Mouse (Mus musculus): ENCODE data around the gene Pex19. TPM values are rescaled to one million over a fixed set of nuclear protein-coding genes. Genes with fewer than 3 reads are reported as not detected.

Pex19 gene
- polyA plus RNA-seq, 1 experiment from 2014 or later, result 154 TPM

DNA sequence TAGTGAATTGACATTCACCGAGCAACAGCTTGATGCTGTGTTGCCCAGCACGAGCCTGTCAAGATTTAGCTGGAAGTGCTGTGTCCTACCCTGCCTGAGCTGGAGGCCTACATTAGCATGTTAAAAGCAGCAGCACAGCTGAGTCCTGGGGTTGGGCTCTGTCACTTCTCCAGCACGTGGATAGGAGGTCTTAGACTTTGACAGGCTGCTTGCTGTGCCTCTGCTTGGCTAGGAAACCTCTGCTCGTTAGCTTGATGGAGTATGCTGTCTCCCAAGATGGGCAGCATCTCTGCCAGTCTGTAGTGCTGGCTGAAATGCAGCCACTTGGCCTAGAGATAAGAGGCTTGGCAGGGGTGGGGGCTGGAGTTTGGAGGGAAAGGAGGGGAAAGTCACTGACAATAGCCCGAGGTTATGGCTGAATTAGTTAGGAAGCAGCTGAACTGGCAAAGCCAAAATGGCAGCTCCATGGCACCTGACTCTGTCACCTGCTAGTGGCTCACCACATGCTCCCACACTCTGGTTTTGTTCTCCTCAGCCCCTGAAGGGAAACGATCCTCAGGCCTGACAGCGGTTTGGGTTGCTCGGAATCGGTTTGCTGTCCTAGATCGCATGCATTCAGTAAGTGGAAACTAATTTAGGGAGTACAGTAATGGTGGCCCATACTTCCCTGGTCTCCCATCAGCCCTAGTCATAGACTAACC is 18.6 kb upstream of the Pex19 start:
- WGBS, result 80% methylated on average over 10 of the region's 10 CpGs
- H3K27ac ChIP-seq, result no peak overlapping the region
- no peak overlapping the region for H3K4me2 ChIP-seq
- no peak overlapping the region for H3K4me3 ChIP-seq (replicated peaks)
- H3K9me3 ChIP-seq (replicated peaks), result no peaks in the 10 kb centered on the region
- no peak overlapping the region for H3K9ac ChIP-seq
- no peak for ATAC-seq (replicated peaks; ENCODE audit: low FRiP score)
- H3K27me3 ChIP-seq, result no peaks in the 10 kb centered on the region
- H3K4me1 ChIP-seq, result no peaks in the 10 kb centered on the region
- peaks cover 99% of the 10 kb centered on the region for H3K36me3 ChIP-seq

DNA sequence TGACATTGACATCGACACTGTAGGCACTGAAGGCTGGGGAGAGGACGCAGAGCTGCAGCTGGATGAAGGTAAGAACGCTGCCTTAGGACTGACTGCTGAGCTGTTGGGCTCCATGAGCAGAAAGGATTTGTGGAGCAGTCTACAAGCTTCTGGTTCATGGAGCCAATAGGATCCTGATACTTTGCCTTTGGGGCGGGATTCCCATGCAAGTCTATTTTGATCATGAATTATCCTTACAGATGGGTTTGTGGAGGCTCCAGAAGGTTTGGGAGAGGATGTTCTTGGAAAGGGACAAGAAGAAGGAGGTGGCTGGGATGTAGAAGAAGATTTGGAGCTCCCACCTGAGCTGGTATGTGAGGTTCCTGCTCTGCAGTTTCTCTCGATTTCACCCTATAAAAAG is 9.6 kb upstream of the Pex19 start:
- Histone ChIP-seq H3K4me1 (no peaks in the 10 kb centered on the region), H3K4me3 (replicated peaks) (no peak overlapping the region), H3K9ac (no peak overlapping the region), H3K9me3 (replicated peaks) (no peaks in the 10 kb centered on the region), H3K27ac (no peak overlapping the region), H3K27me3 (no peaks in the 10 kb centered on the region), H3K36me3 (peaks cover 99% of the 10 kb centered on the region), H3K4me2 (no peak overlapping the region)
- WGBS, result 93% methylated on average over 5 of the region's 5 CpGs
- ATAC-seq (replicated peaks; ENCODE audit: low FRiP score), result no peak

DNA sequence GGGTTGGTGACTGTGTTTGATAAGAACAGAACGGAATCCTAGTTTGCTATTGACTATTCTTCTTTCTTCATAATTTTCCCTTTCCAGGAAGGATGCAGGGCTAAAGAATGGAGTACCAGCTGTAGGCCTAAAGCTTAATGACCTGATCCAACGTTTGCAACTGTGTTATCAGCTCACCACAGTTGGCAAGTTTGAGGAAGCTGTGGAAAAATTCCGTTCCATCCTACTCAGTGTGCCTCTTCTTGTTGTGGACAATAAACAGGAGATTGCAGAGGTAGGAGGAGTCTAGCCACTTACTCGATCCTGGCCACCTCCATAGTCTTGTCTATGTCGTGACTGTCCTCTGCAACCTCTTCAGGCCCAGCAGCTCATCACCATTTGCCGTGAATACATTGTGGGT is 7.5 kb upstream of the Pex19 start:
- no peaks in the 10 kb centered on the region for H3K27me3 ChIP-seq
- 84% methylated on average over 6 of the region's 6 CpGs for WGBS
- ATAC-seq (replicated peaks; ENCODE audit: low FRiP score), result no peak

DNA sequence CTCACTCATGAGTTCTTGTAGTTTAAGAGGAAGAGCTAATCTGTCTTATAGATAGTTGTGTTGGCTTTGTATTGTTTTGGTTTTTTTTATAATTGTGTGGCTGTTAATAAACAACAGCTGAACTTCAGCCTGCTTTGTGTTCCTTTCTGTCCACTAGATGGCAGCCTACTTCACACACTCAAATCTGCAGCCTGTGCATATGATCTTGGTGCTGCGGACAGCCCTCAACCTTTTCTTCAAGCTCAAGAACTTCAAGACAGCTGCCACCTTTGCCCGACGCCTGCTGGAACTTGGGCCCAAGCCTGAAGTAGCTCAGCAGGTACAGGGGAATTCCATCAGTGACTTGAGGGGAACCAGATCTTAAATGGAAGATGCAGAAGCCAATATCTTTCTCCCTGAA is 6.8 kb upstream of the Pex19 start:
- Histone ChIP-seq H3K4me1 (no peaks in the 10 kb centered on the region), H3K36me3 (peaks cover 92% of the 10 kb centered on the region), H3K4me3 (replicated peaks) (no peak overlapping the region), H3K4me2 (no peak overlapping the region), H3K27ac (no peak overlapping the region), H3K9me3 (replicated peaks) (no peaks in the 10 kb centered on the region), H3K9ac (no peak overlapping the region), H3K27me3 (no peaks in the 10 kb centered on the region)
- no peak; the same call in 1 of the 2 replicates for ATAC-seq (replicated peaks; ENCODE audit: low FRiP score)
- 62% methylated on average over 3 of the region's 3 CpGs for WGBS

More for the DNA sequence above, 7.5 kb upstream of the Pex19 start:
- no peak overlapping the region for H3K27ac ChIP-seq
- H3K9ac ChIP-seq, result no peak overlapping the region
- H3K36me3 ChIP-seq, result peaks cover 98% of the 10 kb centered on the region
- no peaks in the 10 kb centered on the region for H3K9me3 ChIP-seq (replicated peaks)
- no peak overlapping the region for H3K4me3 ChIP-seq (replicated peaks)
- H3K4me2 ChIP-seq, result no peak overlapping the region
- H3K4me1 ChIP-seq, result no peaks in the 10 kb centered on the region

DNA sequence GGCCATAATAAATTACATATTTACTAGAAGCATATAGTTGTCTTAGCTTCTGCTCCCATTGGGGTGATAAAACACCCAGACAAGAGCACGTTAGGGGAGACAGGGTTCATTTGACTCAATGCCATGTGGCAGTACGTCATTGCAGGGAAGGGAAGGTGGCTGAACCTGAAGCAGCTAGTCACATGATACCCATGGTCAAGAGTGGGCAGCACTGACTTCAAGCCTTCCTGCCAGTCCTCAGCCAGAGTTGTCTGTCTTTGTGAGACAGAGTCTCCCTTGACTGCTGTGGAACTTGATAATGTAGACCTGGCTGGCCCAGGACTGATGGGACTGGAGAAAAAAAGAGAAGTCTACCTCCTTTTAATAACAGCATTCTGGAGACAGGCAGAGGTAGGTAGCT is 3.9 kb upstream of the Pex19 start:
- H3K27me3 ChIP-seq, result no peaks in the 10 kb centered on the region
- H3K36me3 ChIP-seq, result peaks cover 63% of the 10 kb centered on the region
- H3K9me3 ChIP-seq (replicated peaks), result no peaks in the 10 kb centered on the region
- WGBS, result 73% methylated on average over 2 of the region's 2 CpGs
- no peak overlapping the region for H3K4me3 ChIP-seq (replicated peaks)
- H3K4me2 ChIP-seq, result no peak overlapping the region
- H3K9ac ChIP-seq, result no peak overlapping the region
- no peak overlapping the region for H3K27ac ChIP-seq
- peaks cover 10% of the 10 kb centered on the region for H3K4me1 ChIP-seq
- ATAC-seq (replicated peaks; ENCODE audit: low FRiP score), result no peak

DNA sequence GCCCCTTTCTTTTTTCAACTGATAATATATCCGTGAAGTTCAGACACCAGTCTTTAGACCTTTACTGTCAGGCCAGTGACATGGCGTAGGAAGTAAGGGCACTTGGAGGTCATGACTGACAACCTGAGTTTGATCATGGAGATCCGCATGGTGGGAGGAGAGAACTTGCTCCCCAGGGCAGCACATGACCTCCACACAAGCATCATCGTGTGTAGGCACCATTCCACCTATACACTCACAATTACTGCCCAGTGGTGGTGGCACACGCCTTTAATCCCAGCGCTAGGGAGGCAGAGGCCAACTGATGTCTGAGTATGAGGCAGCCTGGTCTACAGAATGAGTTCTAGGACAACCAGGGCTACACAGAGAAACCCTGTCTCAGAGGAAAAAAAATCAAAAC is 2.0 kb upstream of the Pex19 start:
- 76% methylated on average over 6 of the region's 6 CpGs for WGBS
- no peak for ATAC-seq (replicated peaks; ENCODE audit: low FRiP score)
- Histone ChIP-seq H3K9ac (no peak overlapping the region), H3K36me3 (peaks cover 58% of the 10 kb centered on the region), H3K27ac (no peak overlapping the region), H3K4me3 (replicated peaks) (no peak overlapping the region), H3K4me2 (no peak overlapping the region), H3K9me3 (replicated peaks) (no peaks in the 10 kb centered on the region), H3K27me3 (no peaks in the 10 kb centered on the region), H3K4me1 (peaks cover 16% of the 10 kb centered on the region)

DNA sequence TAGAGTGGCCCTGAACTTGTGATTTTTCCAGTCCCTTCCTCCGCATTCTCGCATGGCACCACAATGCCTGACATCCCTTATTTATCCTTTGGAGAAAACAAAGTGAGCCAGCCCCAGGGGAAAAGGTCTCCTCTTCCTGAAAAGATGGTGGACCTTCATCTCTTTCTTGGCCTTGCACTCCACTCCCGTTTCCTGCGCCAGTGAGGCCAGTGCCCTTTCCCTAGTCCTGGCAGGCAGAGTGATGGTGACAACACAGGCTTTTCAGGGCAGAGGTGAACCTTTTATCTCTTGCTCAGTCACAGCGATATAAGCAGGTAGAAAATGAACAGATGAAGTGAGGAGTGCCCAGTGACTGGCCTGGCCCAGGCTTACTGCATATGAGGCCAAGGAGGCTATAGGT is 932 bp downstream of the Pex19 start:
- WGBS, result 25% methylated on average over 5 of the region's 5 CpGs
- Histone ChIP-seq H3K27me3 (no peaks in the 10 kb centered on the region), H3K9ac (peak overlapping the region; percentile 88), H3K36me3 (peaks cover 58% of the 10 kb centered on the region), H3K27ac (no peak overlapping the region), H3K4me2 (peak overlapping the region; percentile 85), H3K4me1 (peaks cover 16% of the 10 kb centered on the region), H3K9me3 (replicated peaks) (no peaks in the 10 kb centered on the region), H3K4me3 (replicated peaks) (peak overlapping the region; percentile 90)
- no peak for ATAC-seq (replicated peaks; ENCODE audit: low FRiP score)

DNA sequence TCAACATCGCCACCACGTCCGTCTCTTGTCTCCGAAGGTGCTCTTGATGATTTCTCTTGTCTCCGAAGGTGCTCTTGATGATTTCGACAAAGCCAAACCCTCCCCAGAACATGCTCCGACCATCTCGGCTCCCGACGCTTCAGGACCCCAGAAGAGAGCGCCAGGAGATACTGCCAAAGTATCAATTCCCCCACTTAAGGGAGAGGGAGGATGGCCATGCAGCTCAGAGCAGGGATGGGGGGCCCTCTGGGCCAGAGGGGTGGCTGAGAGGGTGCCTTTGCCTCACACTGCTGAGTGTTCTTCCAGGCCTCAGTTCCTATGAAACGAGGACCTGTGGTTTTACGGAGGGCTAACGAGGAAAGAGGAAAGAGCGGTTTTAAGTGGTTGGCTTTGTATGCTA is 2.0 kb downstream of the Pex19 start:
- ATAC-seq (replicated peaks; ENCODE audit: low FRiP score), result no peak
- no peaks in the 10 kb centered on the region for H3K9me3 ChIP-seq (replicated peaks)
- H3K36me3 ChIP-seq, result peaks cover 56% of the 10 kb centered on the region
- 94% methylated on average over 15 of the region's 15 CpGs for WGBS
- H3K27ac ChIP-seq, result no peak overlapping the region
- no peak overlapping the region for H3K4me3 ChIP-seq (replicated peaks)
- H3K9ac ChIP-seq, result no peak overlapping the region
- peaks cover 16% of the 10 kb centered on the region for H3K4me1 ChIP-seq
- H3K4me2 ChIP-seq, result no peak overlapping the region
- no peaks in the 10 kb centered on the region for H3K27me3 ChIP-seq

DNA sequence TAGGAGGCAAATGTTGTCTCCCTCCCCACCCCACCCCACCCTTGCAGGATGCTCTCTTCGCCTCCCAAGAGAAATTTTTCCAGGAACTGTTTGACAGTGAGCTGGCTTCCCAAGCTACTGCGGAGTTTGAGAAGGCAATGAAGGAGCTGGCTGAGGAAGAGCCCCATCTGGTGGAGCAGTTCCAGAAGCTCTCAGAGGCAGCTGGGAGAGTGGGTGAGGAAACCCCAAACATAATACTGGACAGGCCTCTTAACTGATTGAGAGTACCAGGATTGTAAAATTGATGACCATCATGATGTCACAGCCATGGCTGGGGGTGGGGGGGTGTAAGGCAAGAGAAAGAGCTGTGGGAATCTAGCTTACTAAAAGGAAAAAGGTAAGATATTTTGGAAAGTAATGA is 2.6 kb downstream of the Pex19 start:
- H3K27ac ChIP-seq, result no peak overlapping the region
- 74% methylated on average over 2 of the region's 2 CpGs for WGBS
- H3K4me1 ChIP-seq, result peaks cover 16% of the 10 kb centered on the region
- no peaks in the 10 kb centered on the region for H3K9me3 ChIP-seq (replicated peaks)
- no peak overlapping the region for H3K9ac ChIP-seq
- H3K27me3 ChIP-seq, result no peaks in the 10 kb centered on the region
- ATAC-seq (replicated peaks; ENCODE audit: low FRiP score), result no peak
- H3K36me3 ChIP-seq, result peaks cover 57% of the 10 kb centered on the region
- no peak overlapping the region for H3K4me3 ChIP-seq (replicated peaks)
- H3K4me2 ChIP-seq, result no peak overlapping the region

DNA sequence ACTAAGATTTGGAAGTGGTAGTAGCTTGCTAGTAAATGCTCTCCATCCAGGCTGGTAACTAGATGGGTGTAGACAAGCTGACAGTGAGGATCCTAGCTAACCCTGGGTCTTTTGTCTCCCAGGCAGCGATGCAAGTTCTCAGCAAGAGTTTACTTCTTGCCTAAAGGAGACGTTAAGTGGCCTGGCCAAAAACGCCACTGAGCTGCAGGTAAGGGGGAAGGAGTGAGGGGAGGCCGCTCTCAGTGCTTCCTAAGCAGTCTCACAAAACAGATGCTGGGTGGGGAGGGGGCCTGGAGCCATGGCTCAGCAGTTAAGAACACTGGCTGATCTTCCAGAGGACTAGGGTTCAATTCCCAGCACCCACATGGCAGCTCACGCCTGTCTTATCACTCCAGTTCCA is 3.2 kb downstream of the Pex19 start:
- WGBS, result 91% methylated on average over 5 of the region's 5 CpGs

DNA sequence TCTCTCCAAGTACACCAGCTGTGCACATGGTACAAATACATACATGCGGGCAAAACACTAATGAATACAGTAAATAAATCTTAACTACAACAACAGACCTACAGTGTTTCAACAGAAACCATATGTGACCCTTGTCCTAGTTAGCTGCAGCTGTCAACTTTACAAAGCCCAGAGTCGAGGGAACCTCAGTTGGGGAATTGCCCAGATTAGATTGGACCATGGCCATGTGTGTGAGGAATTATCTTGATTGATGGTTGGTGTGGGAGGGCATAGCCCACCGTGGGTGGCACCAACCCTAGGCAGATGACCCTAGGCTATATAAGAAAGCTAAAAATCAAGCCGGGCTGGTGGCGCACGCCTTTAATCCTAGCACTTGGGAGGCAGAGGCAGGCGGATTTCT is 5.8 kb downstream of the Pex19 start:
- ATAC-seq (replicated peaks; ENCODE audit: low FRiP score), result no peak
- H3K9me3 ChIP-seq (replicated peaks), result no peaks in the 10 kb centered on the region
- no peak overlapping the region for H3K4me3 ChIP-seq (replicated peaks)
- no peak overlapping the region for H3K9ac ChIP-seq
- 85% methylated on average over 7 of the region's 7 CpGs for WGBS
- peaks cover 85% of the 10 kb centered on the region for H3K36me3 ChIP-seq
- H3K4me1 ChIP-seq, result peaks cover 10% of the 10 kb centered on the region
- no peak overlapping the region for H3K27ac ChIP-seq
- no peak overlapping the region for H3K4me2 ChIP-seq
- H3K27me3 ChIP-seq, result no peaks in the 10 kb centered on the region

More for the DNA sequence above, 3.2 kb downstream of the Pex19 start:
- peaks cover 64% of the 10 kb centered on the region for H3K36me3 ChIP-seq
- peaks cover 16% of the 10 kb centered on the region for H3K4me1 ChIP-seq
- no peak overlapping the region for H3K4me3 ChIP-seq (replicated peaks)
- no peak overlapping the region for H3K27ac ChIP-seq
- no peaks in the 10 kb centered on the region for H3K9me3 ChIP-seq (replicated peaks)
- no peak for ATAC-seq (replicated peaks; ENCODE audit: low FRiP score)
- no peak overlapping the region for H3K9ac ChIP-seq
- no peak overlapping the region for H3K4me2 ChIP-seq
- H3K27me3 ChIP-seq, result no peaks in the 10 kb centered on the region

DNA sequence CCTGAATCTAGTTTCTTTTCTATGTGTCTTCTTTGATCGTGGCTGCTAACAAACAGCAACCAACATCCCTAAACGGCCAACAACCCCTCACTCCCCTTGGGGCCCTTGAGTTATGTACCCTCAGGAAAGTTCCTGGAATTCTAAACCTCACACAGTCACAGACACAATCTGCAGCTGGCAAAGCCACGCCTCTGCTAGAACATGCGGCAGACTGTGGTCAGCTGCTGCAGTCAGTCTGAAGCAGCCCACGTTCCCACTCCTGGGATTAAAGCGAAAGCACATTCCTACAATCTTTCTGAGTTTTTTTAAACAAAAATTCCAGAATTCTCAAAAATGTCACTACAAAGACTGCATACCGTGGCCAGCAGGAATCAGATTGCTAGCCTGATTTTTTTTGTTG is 7.0 kb downstream of the Pex19 start:
- 83% methylated on average over 7 of the region's 7 CpGs for WGBS
- no peak for ATAC-seq (replicated peaks; ENCODE audit: low FRiP score)
- H3K27ac ChIP-seq, result no peak overlapping the region

DNA sequence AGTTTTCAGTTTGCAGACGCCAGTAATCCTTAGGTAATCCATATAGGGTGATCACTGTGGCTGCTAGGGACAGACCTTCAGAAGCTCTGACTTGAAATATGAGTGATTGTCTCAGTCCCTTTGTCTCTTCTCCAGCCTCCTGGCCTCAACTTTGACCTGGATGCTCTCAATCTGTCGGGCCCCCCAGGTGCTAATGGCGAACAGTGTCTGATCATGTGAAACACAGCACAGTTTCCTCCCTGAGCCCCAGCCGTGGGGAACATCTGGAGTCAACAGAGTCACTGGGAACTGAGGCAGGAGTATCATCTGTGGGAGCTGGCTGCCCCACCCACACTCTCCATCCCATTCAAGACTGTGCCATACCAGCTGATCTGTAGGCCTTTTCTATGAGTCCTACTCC is 7.5 kb downstream of the Pex19 start:
- 80% methylated on average over 4 of the region's 4 CpGs for WGBS
- no peak for ATAC-seq (replicated peaks; ENCODE audit: low FRiP score)
- H3K36me3 ChIP-seq, result peaks cover 75% of the 10 kb centered on the region

More for the DNA sequence above, 7.0 kb downstream of the Pex19 start:
- no peak overlapping the region for H3K4me3 ChIP-seq (replicated peaks)
- no peak overlapping the region for H3K9ac ChIP-seq
- H3K36me3 ChIP-seq, result peaks cover 81% of the 10 kb centered on the region
- H3K4me2 ChIP-seq, result no peak overlapping the region
- H3K27me3 ChIP-seq, result no peaks in the 10 kb centered on the region
- no peaks in the 10 kb centered on the region for H3K9me3 ChIP-seq (replicated peaks)
- H3K4me1 ChIP-seq, result 0 out of 2 replicates have a peak, but pooled peaks cover 2% of the 10 kb centered on the region

More for the DNA sequence above, 7.5 kb downstream of the Pex19 start:
- H3K9ac ChIP-seq, result no peak overlapping the region
- H3K4me3 ChIP-seq (replicated peaks), result no peak overlapping the region
- H3K27me3 ChIP-seq, result no peaks in the 10 kb centered on the region
- H3K4me1 ChIP-seq, result no peaks in the 10 kb centered on the region
- no peaks in the 10 kb centered on the region for H3K9me3 ChIP-seq (replicated peaks)
- no peak overlapping the region for H3K27ac ChIP-seq
- no peak overlapping the region for H3K4me2 ChIP-seq
